Mouse (Mus musculus) liver, embryonic 15.5 days (tissue): Measurements from ENCODE around the gene Ankrd35. TPM values are rescaled to one million over a fixed set of nuclear protein-coding genes. Genes with fewer than 3 reads are reported as not detected.
A peak's percentile ranks its signal among the peaks of the same experiment; 100 is the strongest.

Experiments
- ATAC-seq: fragments of 200-750 bp; cut with Nextera tagmentation; 2 replicates; pipeline ENCODE4 v1.8.0; 2017; ENCODE audit warnings: moderate number of reproducible peaks, mild to moderate bottlenecking, moderate library complexity; ENCODE audit not compliant: insufficient read depth
- H3K27ac ChIP-seq: fragments of 300-500 bp; sonication (generic); replicated peaks from 2 replicates; pipeline ENCODE4 v1.5.1; 2015; ENCODE audit warnings: mild to moderate bottlenecking, inconsistent platforms
- H3K27me3 ChIP-seq: fragments of 300-500 bp; sonication (generic); 2 replicates; pipeline ENCODE4 v1.6.1; 2015; ENCODE audit warnings: mild to moderate bottlenecking, inconsistent platforms
- H3K36me3 ChIP-seq: fragments of 300-500 bp; sonication (generic); replicated peaks from 2 replicates; pipeline ENCODE4 v1.6.1; 2015; ENCODE audit warnings: moderate library complexity, mild to moderate bottlenecking, inconsistent platforms
- H3K4me1 ChIP-seq: fragments of 300-500 bp; sonication (generic); replicated peaks from 2 replicates; pipeline ENCODE4 v1.6.1; 2015; ENCODE audit warnings: inconsistent platforms
- H3K4me2 ChIP-seq: fragments of 300-500 bp; sonication (generic); 2 replicates; pipeline ENCODE4 v1.6.1; 2015; ENCODE audit warnings: moderate library complexity, mild to moderate bottlenecking, inconsistent platforms
- H3K4me3 ChIP-seq: fragments of 300-500 bp; sonication (generic); replicated peaks from 2 replicates; pipeline ENCODE4 v1.5.1; 2015; ENCODE audit warnings: mild to moderate bottlenecking, inconsistent platforms
- H3K9ac ChIP-seq: fragments of 300-500 bp; sonication (generic); 2 replicates; pipeline ENCODE4 v1.6.1; 2015; ENCODE audit warnings: moderate library complexity, mild to moderate bottlenecking, inconsistent platforms
- H3K9me3 ChIP-seq: fragments of 300-500 bp; sonication (generic); replicated peaks from 2 replicates; pipeline ENCODE4 v1.6.1; 2016; ENCODE audit warnings: inconsistent platforms
- WGBS: fragments of 180-500 bp; shearing (Covaris S2); methylation state at CpG from one replicate; pipeline ENCODE4 v1.1.7; 2015; ENCODE audit warnings: mixed read lengths; ENCODE audit not compliant: insufficient replicate concordance; 5-methylcytosine and 5-hydroxymethylcytosine counted together
- polyA plus RNA-seq: library from polyadenylated mRNA; unstranded; fragments of >200 nt; fragmentation: Nextera tagmentation; extraction: Ambion mirVana; gene quantifications from 2 replicates; pipeline ENCODE4 v1.2.1, GENCODE M21; 2015

The Ankrd35 gene
- 0.33 and 0.53 TPM in 2 replicates for polyA plus RNA-seq

- H3K9ac ChIP-seq, result peak within 1 kb of the TSS; percentile 15; the same call in 1 of the 2 replicates
- peaks cover 48% of the 10 kb centered on the region for H3K27me3 ChIP-seq
- peak within 1 kb of the TSS; percentile 47 for H3K4me3 ChIP-seq
- H3K9me3 ChIP-seq, result no peaks in the 10 kb centered on the region
- H3K36me3 ChIP-seq, result no peaks in the 10 kb centered on the region
- H3K4me2 ChIP-seq, result peak within 1 kb of the TSS; percentile 76
- peak; percentile 90 for ATAC-seq
- WGBS, result 3% methylated on average over 35 of the region's 35 CpGs
- H3K4me1 ChIP-seq, result peaks cover 14% of the 10 kb centered on the region
- H3K27ac ChIP-seq, result no peak within 1 kb of the TSS
Observed at GRCm38 (mm10) chr3:96669727-96670468, at the start of gene Ankrd35. Ankrd35 (plus strand) TSS chr3:96670131.

- Histone ChIP-seq H3K36me3 (peaks cover 15% of the 10 kb centered on the region), H3K27ac (no peak overlapping the region), H3K9me3 (no peaks in the 10 kb centered on the region), H3K4me3 (no peak overlapping the region), H3K4me2 (no peak overlapping the region), H3K27me3 (no peaks in the 10 kb centered on the region), H3K4me1 (no peaks in the 10 kb centered on the region), H3K9ac (no peak overlapping the region)
- 75% methylated on average over 4 of the region's 4 CpGs for WGBS
- ATAC-seq, result no peak
Observed at GRCm38 (mm10) chr3:96623201-96623600, 46.7 kb upstream of the Ankrd35 start.

GRCm38 (mm10) chr3:96629729-96630600 lies 40.0 kb upstream of the Ankrd35 start, which contains the start of gene Rbm8a:
Rbm8a (plus strand) TSS chr3:96629933.
- peak within 1 kb of the TSS; percentile 87 for H3K4me2 ChIP-seq
- WGBS, result under 1% methylated on average over 48 of the region's 48 CpGs
- peak; percentile 97 for ATAC-seq
- peak within 1 kb of the TSS; percentile 73 for H3K27ac ChIP-seq
- peak within 1 kb of the TSS; percentile 84 for H3K4me3 ChIP-seq
- H3K9me3 ChIP-seq, result no peaks in the 10 kb centered on the region
- no peaks in the 10 kb centered on the region for H3K27me3 ChIP-seq
- H3K36me3 ChIP-seq, result peaks cover 29% of the 10 kb centered on the region
- H3K9ac ChIP-seq, result peak within 1 kb of the TSS; percentile 83
- H3K4me1 ChIP-seq, result peaks cover 41% of the 10 kb centered on the region

- Histone ChIP-seq H3K4me3 (no peak overlapping the region), H3K36me3 (peaks cover 29% of the 10 kb centered on the region), H3K9ac (no peak overlapping the region), H3K27ac (no peak overlapping the region), H3K27me3 (no peaks in the 10 kb centered on the region), H3K4me2 (no peak overlapping the region), H3K4me1 (peaks cover 58% of the 10 kb centered on the region), H3K9me3 (no peaks in the 10 kb centered on the region)
- ATAC-seq, result no peak
Observed at GRCm38 (mm10) chr3:96632058-96632457, 37.9 kb upstream of the Ankrd35 start.

GRCm38 (mm10) chr3:96634015-96634414 lies 35.9 kb upstream of the Ankrd35 start:
- Histone ChIP-seq H3K9me3 (no peaks in the 10 kb centered on the region), H3K4me3 (no peak overlapping the region), H3K27me3 (no peaks in the 10 kb centered on the region), H3K36me3 (peaks cover 39% of the 10 kb centered on the region), H3K4me2 (no peak overlapping the region), H3K4me1 (peaks cover 55% of the 10 kb centered on the region), H3K27ac (0 out of 2 replicates have a peak overlapping the region, but pooled peaks have one; percentile 19), H3K9ac (no peak overlapping the region)
- 46% methylated on average over 1 of the region's 1 CpGs for WGBS
- no peak for ATAC-seq

GRCm38 (mm10) chr3:96634928-96635879 lies 34.7 kb upstream of the Ankrd35 start, which contains the start of the genes Pex11b and Gm42957:
Pex11b (plus strand) TSS chr3:96635376.
Gm42957 (plus strand) TSS chr3:96635474.
- Histone ChIP-seq H3K9me3 (no peaks in the 10 kb centered on the region), H3K4me2 (peak within 1 kb of the TSS; percentile 89), H3K4me3 (peak within 1 kb of the TSS; percentile 80), H3K27ac (peak within 1 kb of the TSS; percentile 82), H3K27me3 (no peaks in the 10 kb centered on the region), H3K4me1 (peaks cover 51% of the 10 kb centered on the region), H3K36me3 (peaks cover 43% of the 10 kb centered on the region), H3K9ac (peak within 1 kb of the TSS; percentile 91)
- peak; percentile 91 for ATAC-seq
- WGBS, result 2% methylated on average over 60 of the region's 60 CpGs

GRCm38 (mm10) chr3:96635906-96636305 lies 34.0 kb upstream of the Ankrd35 start:
- peak overlapping the region; percentile 91 for H3K9ac ChIP-seq
- peaks cover 44% of the 10 kb centered on the region for H3K4me1 ChIP-seq
- peak overlapping the region; percentile 82 for H3K27ac ChIP-seq
- WGBS, result 5% methylated on average over 15 of the region's 15 CpGs
- H3K4me3 ChIP-seq, result peak overlapping the region; percentile 80
- peak overlapping the region; percentile 89 for H3K4me2 ChIP-seq
- 0 out of 2 replicates have a peak, but pooled peaks have one; percentile 8 for ATAC-seq
- H3K36me3 ChIP-seq, result peaks cover 44% of the 10 kb centered on the region
- no peaks in the 10 kb centered on the region for H3K27me3 ChIP-seq
- H3K9me3 ChIP-seq, result no peaks in the 10 kb centered on the region

GRCm38 (mm10) chr3:96636448-96636847 lies 33.5 kb upstream of the Ankrd35 start:
- WGBS, result 41% methylated on average over 11 of the region's 11 CpGs
- Histone ChIP-seq H3K4me1 (peaks cover 38% of the 10 kb centered on the region), H3K9me3 (no peaks in the 10 kb centered on the region), H3K36me3 (peaks cover 38% of the 10 kb centered on the region), H3K4me2 (peak overlapping the region; percentile 89), H3K9ac (peak overlapping the region; percentile 91), H3K4me3 (peak overlapping the region; percentile 80), H3K27me3 (no peaks in the 10 kb centered on the region), H3K27ac (peak overlapping the region; percentile 82; the same call in 1 of the 2 replicates)
- ATAC-seq, result no peak

GRCm38 (mm10) chr3:96639219-96639618 lies 30.7 kb upstream of the Ankrd35 start:
- ATAC-seq, result no peak
- H3K9ac ChIP-seq, result no peak overlapping the region
- no peaks in the 10 kb centered on the region for H3K27me3 ChIP-seq
- H3K27ac ChIP-seq, result no peak overlapping the region
- no peak overlapping the region for H3K4me3 ChIP-seq
- peaks cover 28% of the 10 kb centered on the region for H3K4me1 ChIP-seq
- H3K9me3 ChIP-seq, result no peaks in the 10 kb centered on the region
- peaks cover 33% of the 10 kb centered on the region for H3K36me3 ChIP-seq
- WGBS, result 53% methylated on average over 1 of the region's 1 CpGs
- H3K4me2 ChIP-seq, result no peak overlapping the region

- H3K4me2 ChIP-seq, result no peak within 1 kb of the TSS
- 73% methylated on average over 7 of the region's 7 CpGs for WGBS
Observed at GRCm38 (mm10) chr3:96645018-96645649, 24.8 kb upstream of the Ankrd35 start, which contains the start of gene Itga10. Itga10 (plus strand) TSS chr3:96645584.

More at GRCm38 (mm10) chr3:96645018-96645649, 24.8 kb upstream of the Ankrd35 start, which contains the start of gene Itga10:
- Histone ChIP-seq H3K4me1 (no peaks in the 10 kb centered on the region), H3K27ac (no peak within 1 kb of the TSS), H3K9ac (no peak within 1 kb of the TSS), H3K4me3 (no peak within 1 kb of the TSS), H3K36me3 (peaks cover 26% of the 10 kb centered on the region), H3K27me3 (no peaks in the 10 kb centered on the region), H3K9me3 (no peaks in the 10 kb centered on the region)
- no peak for ATAC-seq
